Mouse (Mus musculus): ENCODE results near the gene Taf9. TPM values are rescaled to one million over a fixed set of nuclear protein-coding genes. Genes with fewer than 3 reads are reported as not detected.

The Taf9 gene
- total and polyA plus RNA-seq, 2 experiments from 2014 or later, result 40.8 to 50.1 TPM

DNA sequence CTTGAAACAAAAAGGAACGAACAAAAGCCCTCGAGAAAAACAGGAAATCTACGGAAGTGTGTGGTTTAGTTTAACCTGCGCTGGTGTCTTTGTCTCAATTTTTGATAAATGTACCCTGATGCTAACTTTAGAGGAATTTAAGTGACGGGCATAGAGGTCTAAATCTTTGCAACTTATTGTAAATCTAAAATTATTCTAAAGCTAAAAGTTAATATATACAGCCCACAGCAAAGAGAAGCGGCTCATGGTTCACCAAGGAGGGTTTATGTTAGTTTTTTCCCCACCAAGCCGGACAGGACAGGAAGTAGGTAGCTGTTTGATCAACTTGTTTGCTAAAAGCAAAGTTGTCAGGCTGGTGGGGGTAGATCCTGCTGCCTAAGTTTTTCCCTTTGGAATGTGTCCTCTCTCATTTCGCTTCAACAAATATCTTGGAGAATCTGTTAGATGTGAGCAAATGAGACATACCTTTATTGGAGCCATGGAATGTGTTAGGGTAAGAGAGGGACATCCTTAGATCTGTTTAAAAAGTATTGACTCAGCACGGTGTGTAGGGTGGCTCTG lies 18.9 kb downstream of the Taf9 start:
- Histone ChIP-seq H3K9ac (0 out of 2 replicates have a peak overlapping the region, but pooled peaks have one; percentile 44), H3K9me3 (ENCODE audit: low read length) (no peaks in the 10 kb centered on the region), H3K4me3 (ENCODE audit: low read depth, low read length) (peak overlapping the region; percentile 45), H3K27ac (ENCODE audit: low read depth, low read length) (no peak overlapping the region), H3K27me3 (ENCODE audit: insufficient read depth, low read length) (peaks cover 4% of the 10 kb centered on the region; the same call in 1 of the 2 replicates), H3K4me2 (ENCODE audit: low read depth) (peak overlapping the region; percentile 74), H3K4me1 (ENCODE audit: insufficient read depth) (peaks cover 3% of the 10 kb centered on the region; the same call in 1 of the 2 replicates), H3K36me3 (ENCODE audit: insufficient read depth) (peaks cover 12% of the 10 kb centered on the region)
- WGBS, result 65% methylated on average over 9 of the region's 9 CpGs
- ATAC-seq (no peak), DNase-seq (no peak)
- TF ChIP-seq CTCF (IDR thresholded peaks at IDR 0.05; ENCODE audit: low read depth), result no peak

DNA sequence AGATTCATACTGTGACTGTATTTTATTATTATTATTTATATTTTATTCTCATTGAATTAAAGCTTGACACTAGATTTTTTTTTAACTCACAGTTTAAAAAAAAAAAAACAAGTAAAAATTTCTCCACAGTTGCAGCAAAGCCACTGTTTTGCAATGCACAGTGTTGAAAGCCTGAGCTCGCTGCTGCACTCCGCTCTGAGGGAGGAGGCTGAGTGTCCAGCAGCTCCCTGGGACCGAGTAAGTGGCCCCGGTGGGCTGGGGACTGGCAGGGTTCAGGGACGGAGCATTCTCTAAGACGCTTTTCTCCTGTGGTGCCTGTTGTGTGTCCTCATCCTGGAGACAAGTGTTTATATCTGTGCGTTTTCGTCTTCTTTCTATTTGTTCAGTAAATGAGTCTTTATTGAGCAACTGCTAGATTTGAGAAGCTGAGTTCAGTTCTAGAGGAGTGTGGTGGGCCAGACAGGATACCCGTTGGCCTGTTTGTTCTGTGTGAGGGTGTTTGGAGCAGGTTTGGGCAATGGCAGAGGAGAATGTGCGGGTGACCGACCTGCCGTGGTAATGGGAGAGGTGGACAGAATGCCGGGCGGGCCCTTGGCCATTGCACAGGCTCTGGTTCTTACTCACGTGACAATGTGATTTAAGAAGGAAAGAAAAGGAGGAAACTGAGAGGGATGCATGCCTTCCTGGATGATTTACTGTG lies 24.7 kb downstream of the Taf9 start:
- Histone ChIP-seq H3K9ac (no peak overlapping the region), H3K27me3 (ENCODE audit: insufficient read depth, low read length) (no peaks in the 10 kb centered on the region), H3K9me3 (ENCODE audit: low read length) (no peaks in the 10 kb centered on the region), H3K27ac (ENCODE audit: low read depth, low read length) (no peak overlapping the region), H3K4me1 (ENCODE audit: insufficient read depth) (no peaks in the 10 kb centered on the region), H3K4me3 (ENCODE audit: low read depth, low read length) (no peak overlapping the region), H3K4me2 (ENCODE audit: low read depth) (no peak overlapping the region), H3K36me3 (ENCODE audit: insufficient read depth) (no peaks in the 10 kb centered on the region)
- DNase-seq (no peak), ATAC-seq (no peak)
- no peak for TF ChIP-seq CTCF (IDR thresholded peaks at IDR 0.05; ENCODE audit: low read depth)
- 90% methylated on average over 15 of the region's 15 CpGs for WGBS

DNA sequence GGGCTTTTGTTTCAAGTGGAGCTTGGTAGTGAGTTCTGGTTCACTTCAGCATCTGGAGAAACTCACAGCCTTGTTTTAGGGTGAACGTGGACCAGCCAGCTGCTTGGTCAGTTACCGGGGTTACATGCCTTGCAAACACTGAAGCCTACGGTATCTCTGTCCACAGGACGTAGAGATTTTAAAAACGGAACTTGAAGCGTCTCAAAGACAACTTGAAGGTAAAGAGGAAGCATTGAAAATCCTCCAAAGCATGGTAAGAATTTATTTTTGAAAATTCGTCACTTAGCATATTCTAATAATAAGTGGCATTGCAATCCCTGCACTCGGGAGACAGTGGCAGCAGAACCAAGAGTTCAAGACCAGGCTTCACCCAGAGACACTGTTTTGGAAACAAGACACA lies 30.2 kb downstream of the Taf9 start:
- H3K4me2 ChIP-seq (ENCODE audit: low read depth), result no peak overlapping the region
- H3K9ac ChIP-seq, result no peak overlapping the region
- no peak overlapping the region for H3K27ac ChIP-seq (ENCODE audit: low read depth, low read length)
- no peak for DNase-seq
- H3K9me3 ChIP-seq (ENCODE audit: low read length), result no peaks in the 10 kb centered on the region
- no peak overlapping the region for H3K4me3 ChIP-seq (ENCODE audit: low read depth, low read length)
- TF ChIP-seq CTCF (IDR thresholded peaks at IDR 0.05; ENCODE audit: low read depth), result no peak
- ATAC-seq, result no peak
- 90% methylated on average over 8 of the region's 8 CpGs for WGBS
- no peaks in the 10 kb centered on the region for H3K4me1 ChIP-seq (ENCODE audit: insufficient read depth)
- no peaks in the 10 kb centered on the region for H3K36me3 ChIP-seq (ENCODE audit: insufficient read depth)
- no peaks in the 10 kb centered on the region for H3K27me3 ChIP-seq (ENCODE audit: insufficient read depth, low read length)

DNA sequence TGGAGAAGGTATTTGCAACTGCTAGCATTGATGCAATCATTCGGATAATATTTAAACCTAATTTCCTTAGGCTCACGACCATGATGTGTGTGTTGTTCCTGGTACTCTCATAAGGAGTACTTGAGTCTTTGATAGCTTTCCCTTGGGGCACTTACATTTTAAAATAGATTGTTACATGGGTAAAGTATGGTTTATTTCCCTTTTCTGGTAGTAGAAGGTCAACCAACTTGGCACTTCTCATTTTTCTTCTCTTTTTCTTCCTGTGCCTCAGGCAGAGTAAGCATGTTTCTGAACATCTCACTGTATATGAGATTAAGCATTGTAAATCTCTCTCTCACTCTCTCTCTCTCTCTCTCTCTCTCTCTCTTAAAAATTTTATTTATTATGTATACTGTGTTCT lies 31.5 kb downstream of the Taf9 start:
- H3K9ac ChIP-seq, result no peak overlapping the region
- WGBS, result 90% methylated on average over 2 of the region's 2 CpGs
- TF ChIP-seq CTCF (IDR thresholded peaks at IDR 0.05; ENCODE audit: low read depth), result no peak
- H3K4me2 ChIP-seq (ENCODE audit: low read depth), result no peak overlapping the region
- no peak for DNase-seq
- H3K27me3 ChIP-seq (ENCODE audit: insufficient read depth, low read length), result no peaks in the 10 kb centered on the region
- H3K9me3 ChIP-seq (ENCODE audit: low read length), result no peaks in the 10 kb centered on the region
- no peak for ATAC-seq
- no peak overlapping the region for H3K27ac ChIP-seq (ENCODE audit: low read depth, low read length)
- no peaks in the 10 kb centered on the region for H3K4me1 ChIP-seq (ENCODE audit: insufficient read depth)
- H3K36me3 ChIP-seq (ENCODE audit: insufficient read depth), result no peaks in the 10 kb centered on the region
- no peak overlapping the region for H3K4me3 ChIP-seq (ENCODE audit: low read depth, low read length)

DNA sequence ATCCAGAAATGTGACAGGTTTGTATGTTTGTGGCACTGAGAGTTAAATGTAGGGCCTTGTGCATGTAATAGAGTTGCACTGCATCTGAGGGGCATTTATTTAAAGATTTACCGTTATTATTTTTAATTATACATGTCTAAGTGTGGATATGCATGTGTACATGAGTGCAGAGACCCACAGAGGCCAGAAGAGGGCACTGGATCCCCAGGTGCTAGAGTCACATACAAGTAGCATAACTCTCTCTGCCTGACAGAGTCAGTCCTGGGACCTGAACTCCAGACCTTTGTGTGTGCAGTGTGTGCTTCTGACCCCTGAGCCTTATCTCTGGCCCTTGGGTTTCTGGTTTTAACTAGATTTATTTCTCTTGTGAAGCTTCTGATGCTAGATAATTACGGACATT lies 33.0 kb downstream of the Taf9 start:
- ATAC-seq (no peak), DNase-seq (no peak)
- no peaks in the 10 kb centered on the region for H3K4me1 ChIP-seq (ENCODE audit: insufficient read depth)
- WGBS, result 71% methylated on average over 2 of the region's 2 CpGs
- H3K4me2 ChIP-seq (ENCODE audit: low read depth), result no peak overlapping the region
- no peak overlapping the region for H3K27ac ChIP-seq (ENCODE audit: low read depth, low read length)
- H3K36me3 ChIP-seq (ENCODE audit: insufficient read depth), result no peaks in the 10 kb centered on the region
- no peak overlapping the region for H3K9ac ChIP-seq
- no peak; the same call in 1 of the 2 replicates for TF ChIP-seq CTCF (IDR thresholded peaks at IDR 0.05; ENCODE audit: low read depth)
- no peaks in the 10 kb centered on the region for H3K9me3 ChIP-seq (ENCODE audit: low read length)
- no peaks in the 10 kb centered on the region for H3K27me3 ChIP-seq (ENCODE audit: insufficient read depth, low read length)
- H3K4me3 ChIP-seq (ENCODE audit: low read depth, low read length), result no peak overlapping the region

DNA sequence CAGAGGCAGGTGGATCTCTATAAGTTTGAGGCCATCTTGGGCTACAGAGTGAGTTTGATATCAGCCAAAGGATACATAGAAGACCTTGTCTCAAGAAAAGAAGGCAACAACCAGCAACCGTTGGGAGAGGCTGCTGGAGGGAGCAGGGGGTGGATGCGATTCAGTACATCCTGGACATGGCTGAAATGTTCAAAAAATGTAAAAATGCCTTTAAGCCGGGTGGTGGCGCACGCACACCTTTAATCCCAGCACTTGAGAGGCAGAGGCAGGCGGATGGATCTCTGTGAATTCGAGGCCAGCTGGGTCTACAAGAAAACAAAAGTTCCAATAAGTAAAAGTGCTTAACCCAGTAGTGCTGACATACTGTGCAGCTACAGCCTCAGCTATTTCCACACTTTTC lies 36.1 kb downstream of the Taf9 start:
- no peaks in the 10 kb centered on the region for H3K4me1 ChIP-seq (ENCODE audit: insufficient read depth)
- no peak overlapping the region for H3K4me2 ChIP-seq (ENCODE audit: low read depth)
- no peaks in the 10 kb centered on the region for H3K9me3 ChIP-seq (ENCODE audit: low read length)
- no peak for TF ChIP-seq CTCF (IDR thresholded peaks at IDR 0.05; ENCODE audit: low read depth)
- H3K27ac ChIP-seq (ENCODE audit: low read depth, low read length), result no peak overlapping the region
- DNase-seq (no peak), ATAC-seq (no peak)
- no peak overlapping the region for H3K9ac ChIP-seq
- WGBS, result 68% methylated on average over 7 of the region's 7 CpGs
- H3K36me3 ChIP-seq (ENCODE audit: insufficient read depth), result no peaks in the 10 kb centered on the region
- H3K27me3 ChIP-seq (ENCODE audit: insufficient read depth, low read length), result no peaks in the 10 kb centered on the region
- H3K4me3 ChIP-seq (ENCODE audit: low read depth, low read length), result no peak overlapping the region

DNA sequence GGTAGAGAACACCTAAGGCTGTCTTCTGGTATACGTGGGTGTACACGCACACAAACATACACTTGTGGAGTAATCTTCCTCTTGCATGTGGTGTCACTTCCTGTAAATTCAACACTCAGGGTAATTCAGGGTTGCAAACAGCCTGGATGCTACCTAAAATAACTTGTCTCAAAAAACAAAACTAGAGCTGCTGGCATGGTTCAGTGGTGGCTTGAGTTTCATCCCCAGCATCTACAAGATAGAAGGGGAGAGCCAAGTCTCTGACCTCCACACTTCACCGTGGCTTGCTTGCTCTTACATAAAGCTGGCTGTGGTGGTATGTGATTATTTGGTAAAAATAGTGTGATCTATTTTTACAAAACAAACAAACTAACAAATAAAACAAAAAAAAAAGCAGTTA lies 46.2 kb downstream of the Taf9 start:
- Histone ChIP-seq H3K27ac (ENCODE audit: low read depth, low read length) (no peak overlapping the region), H3K9me3 (ENCODE audit: low read length) (no peaks in the 10 kb centered on the region), H3K27me3 (ENCODE audit: insufficient read depth, low read length) (no peaks in the 10 kb centered on the region), H3K4me3 (ENCODE audit: low read depth, low read length) (no peak overlapping the region), H3K36me3 (ENCODE audit: insufficient read depth) (peaks cover 43% of the 10 kb centered on the region), H3K4me1 (ENCODE audit: insufficient read depth) (no peaks in the 10 kb centered on the region), H3K9ac (no peak overlapping the region), H3K4me2 (ENCODE audit: low read depth) (no peak overlapping the region)
- no peak for DNase-seq
- TF ChIP-seq CTCF (IDR thresholded peaks at IDR 0.05; ENCODE audit: low read depth), result no peak
- WGBS, result 92% methylated on average over 3 of the region's 3 CpGs
- no peak for ATAC-seq

All from forebrain, postnatal 0 days (tissue).